Mouse (Mus musculus): ENCODE measurements around the gene Spty2d1. TPM values are rescaled to one million over a fixed set of nuclear protein-coding genes. Genes with fewer than 3 reads are reported as not detected.

Spty2d1 gene
- total RNA-seq, 2 experiments from 2014 or later = 4.7 to 4.8 TPM

DNA sequence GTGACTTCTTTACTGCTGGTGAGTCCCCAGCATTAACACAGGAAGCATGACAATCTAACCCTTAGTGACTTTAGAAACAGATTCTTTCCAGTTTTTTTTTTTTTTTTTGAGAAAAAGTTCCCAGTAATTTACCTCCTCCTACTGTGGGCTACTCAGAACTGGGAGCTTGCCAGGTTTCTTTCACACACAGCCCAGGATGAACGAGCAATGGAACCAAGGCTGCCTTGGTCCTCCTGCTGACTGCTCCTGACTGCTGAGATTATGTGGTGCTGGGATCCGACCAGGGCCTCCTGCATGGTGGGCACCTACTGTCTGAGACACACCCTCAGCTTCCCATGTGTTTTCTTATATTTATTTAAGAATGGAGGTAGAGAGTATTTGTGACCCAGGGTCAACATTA, 21.1 kb downstream of the Spty2d1 start:
- no peak for DNase-seq

- no peak for DNase-seq
These were observed 21.6 kb downstream of the Spty2d1 start for GRCm38 (mm10) chr7:46986646-46987045.

DNA sequence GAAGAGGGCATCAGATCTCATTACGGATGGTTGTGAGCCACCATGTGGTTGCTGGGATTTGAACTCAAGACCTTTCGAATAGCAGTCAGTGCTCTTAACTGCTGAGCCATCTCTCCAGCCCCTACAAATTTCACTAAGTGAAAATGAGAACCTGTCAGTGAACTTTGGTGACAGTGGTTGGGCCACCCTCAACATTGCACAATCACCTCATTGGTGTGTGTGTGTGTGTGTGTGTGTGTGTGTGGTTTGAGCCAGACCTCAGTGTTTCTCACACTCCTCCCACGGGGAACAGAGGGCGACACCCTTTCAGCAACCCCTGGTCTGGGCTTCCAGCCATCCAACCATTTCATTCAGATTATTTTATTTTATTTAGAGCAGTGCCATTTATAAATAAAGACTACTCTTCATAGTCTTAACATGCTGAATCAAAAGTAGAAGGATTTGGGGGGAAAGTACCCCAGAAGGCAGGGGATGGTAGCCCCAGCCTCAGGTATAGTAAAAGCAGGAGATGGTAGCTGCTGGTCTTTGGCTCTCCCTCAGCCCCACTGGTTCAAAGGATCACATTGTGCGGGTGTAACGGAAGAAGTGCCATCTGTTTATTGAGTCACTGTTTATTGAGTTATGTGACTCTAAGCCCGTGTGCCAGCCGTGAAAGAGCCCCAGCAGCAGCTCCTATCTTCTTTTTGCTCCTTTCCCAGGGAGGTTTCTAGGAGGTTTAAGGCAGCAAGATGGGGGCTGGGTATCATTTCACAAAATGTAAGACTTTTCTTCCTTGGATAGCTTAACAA, 22.3 kb downstream of the Spty2d1 start:
- DNase-seq = no peak

DNA sequence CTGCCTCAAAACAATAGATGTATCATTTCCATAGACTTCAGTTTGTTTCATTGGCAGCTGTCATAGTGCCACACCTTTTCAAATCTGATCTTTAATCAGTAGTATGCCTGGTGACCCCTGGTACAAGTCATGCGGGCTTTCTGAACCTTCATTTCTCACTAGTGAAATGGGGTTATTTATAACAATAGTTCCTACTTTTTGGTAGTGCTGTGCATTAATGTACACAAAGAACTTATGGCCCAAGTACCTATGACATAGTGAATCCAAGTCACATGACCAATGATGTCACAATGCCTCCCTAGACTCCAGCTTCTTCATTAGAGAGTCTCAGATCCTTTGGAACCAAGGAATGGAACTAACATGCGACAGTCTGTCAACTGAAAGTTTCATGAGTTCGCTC, 24.9 kb downstream of the Spty2d1 start, which contains the start of gene Gm9999:
Gene Gm9999 (plus strand): TSS at position 301 of the 400 bp plus-strand sequence.
- no peak for DNase-seq

GRCm38 (mm10) chr7:46975456-46975855, 32.8 kb downstream of the Spty2d1 start:
- DNase-seq = no peak

GRCm38 (mm10) chr7:46974648-46975047, 33.6 kb downstream of the Spty2d1 start:
- DNase-seq = no peak

DNA sequence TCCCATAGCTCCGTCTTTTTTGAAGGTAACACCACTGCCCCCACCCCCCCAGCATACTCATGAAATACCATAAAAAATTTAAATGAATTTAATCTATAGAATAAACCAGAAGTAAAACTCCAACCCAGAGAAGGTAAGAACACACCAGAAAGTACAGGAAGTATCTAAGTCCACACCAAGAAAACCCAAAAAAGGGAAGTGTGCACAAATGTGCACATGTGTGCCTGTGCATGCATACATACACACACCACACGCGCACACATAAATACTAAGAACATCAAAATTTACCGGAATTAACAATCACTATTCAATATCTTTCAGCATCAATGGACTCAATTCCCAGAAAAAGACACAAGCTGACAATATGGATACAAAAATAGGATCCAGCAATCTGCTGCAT, 38.3 kb downstream of the Spty2d1 start:
- no peak for DNase-seq

DNA sequence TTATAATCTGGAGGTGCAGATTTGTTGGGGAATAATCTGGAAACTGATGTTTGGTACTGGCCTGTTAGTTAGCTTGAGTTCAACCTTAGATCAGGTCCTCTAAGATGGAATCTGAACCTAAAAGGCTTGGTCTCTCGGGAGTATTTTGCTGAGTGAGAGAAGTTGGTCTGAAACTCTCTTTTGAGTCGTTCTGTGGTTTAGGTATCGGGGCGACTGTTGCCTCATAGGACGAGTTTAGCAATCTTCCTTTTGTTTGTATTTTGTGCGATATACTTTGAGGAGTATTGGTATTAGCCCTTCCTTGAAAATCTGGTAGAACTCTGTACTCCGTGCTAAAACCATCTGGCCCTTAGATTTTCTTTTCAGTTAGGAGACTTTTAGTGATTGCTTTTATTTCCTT, 44.1 kb downstream of the Spty2d1 start:
- no peak for DNase-seq

DNA sequence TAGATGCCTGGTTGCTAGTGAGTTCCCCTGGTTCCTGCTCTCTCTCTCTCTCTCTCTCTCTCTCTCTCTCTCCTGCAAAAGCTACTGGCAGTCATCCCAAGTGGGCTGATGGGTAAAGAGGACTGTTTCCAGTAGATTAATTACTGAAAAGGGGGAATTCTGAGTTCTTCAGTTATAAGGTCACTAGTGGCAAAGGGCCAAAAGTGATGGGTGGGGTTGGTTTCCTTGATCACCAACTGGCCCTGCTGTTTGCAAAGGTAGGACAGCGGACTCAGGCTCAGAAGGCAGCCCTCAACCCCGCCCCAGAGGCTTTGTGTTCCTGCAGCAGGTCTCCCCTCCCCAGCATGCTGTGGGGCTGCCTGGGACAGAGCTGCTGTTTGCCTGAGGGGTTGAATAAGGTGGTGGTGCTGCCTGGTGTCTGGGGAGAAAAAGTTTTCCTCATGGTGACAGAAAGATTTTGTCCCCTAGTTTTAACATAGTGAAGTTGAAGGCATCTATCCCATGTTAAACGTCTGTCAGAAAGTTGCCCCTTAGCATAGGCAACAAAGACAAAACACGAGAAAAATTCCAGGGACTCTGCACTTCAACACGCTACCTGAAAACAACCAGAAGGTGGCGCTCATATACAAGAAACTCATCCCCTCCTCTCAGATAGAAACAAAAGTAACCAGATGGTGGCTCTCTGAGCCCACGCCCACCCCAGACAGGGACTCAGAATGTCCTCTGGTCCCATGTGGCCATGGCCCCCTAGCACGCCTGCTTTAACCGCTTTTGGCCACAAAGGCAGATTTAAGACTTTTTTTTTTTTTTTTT, 45.2 kb downstream of the Spty2d1 start:
- peak; percentile 29 for DNase-seq

DNA sequence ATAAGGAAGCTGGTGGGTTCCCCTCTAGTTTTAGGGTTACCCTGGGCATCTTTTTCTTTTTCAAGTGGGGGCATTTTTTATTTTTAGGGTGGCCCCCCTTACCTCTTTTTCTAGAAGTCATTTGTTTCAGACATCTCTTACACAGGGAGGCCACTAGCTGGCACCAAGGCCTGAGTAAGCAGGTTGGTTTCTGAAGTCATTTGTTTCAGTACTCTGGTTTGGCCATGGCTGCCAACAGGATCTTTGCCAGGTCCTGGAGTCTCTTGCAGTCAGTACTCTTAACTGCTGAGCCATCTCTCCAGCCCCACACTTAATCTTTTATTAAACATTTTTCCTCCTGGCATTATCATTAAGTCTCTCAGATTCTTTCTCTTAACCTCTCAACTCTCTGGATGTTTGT, 46.1 kb downstream of the Spty2d1 start:
- no peak for DNase-seq

DNA sequence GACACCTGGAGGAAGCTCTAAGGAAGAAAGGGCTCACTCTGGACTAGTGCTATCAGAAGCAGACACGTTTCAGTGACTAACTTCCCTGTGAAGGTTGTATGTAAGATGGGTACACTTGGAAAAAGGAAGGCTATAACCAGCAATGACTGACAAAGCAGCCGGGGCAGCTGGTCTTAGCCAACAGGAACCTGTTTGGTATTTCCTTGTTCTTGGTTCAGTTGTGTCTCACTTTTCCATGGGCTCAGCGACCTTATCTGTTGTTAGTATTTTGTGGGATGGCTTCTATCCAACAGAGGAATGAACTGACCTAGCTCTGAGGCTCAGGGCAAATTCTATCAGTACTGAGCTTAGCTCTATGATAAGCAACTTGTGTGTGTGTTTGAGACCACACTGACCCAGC, 47.2 kb downstream of the Spty2d1 start:
- no peak for DNase-seq

- no peak for DNase-seq
These were observed 49.4 kb downstream of the Spty2d1 start for GRCm38 (mm10) chr7:46958853-46959252.

- peak; percentile 91 for DNase-seq
These were observed 50.1 kb downstream of the Spty2d1 start, which contains the start of gene Uevld for GRCm38 (mm10) chr7:46957831-46958691. Uevld (minus strand) TSS chr7:46958527.

Other genes starting within 250 kb of the Spty2d1 start
- 10 to 100 TPM in 1 of 2 experiments, 1 to 10 TPM in 1; 9.8 to 10.9 TPM for gene Hps5, start 212.3 kb downstream of the Spty2d1 start, total RNA-seq (2021)
- 10 to 100 TPM; 13.0 to 15.3 TPM for gene Gtf2h1, start 212.3 kb downstream of the Spty2d1 start, total RNA-seq (2021)
- gene Ldha, start 166.9 kb downstream of the Spty2d1 start, total RNA-seq (2021) = 1,000 to 10,000 TPM; 2,738 to 2,745 TPM
- gene Ldhc, start 147.2 kb downstream of the Spty2d1 start, total RNA-seq (2021) = not detected
- 10 to 100 TPM; 42.0 to 46.9 TPM for gene Tsg101, start 88.4 kb downstream of the Spty2d1 start, total RNA-seq (2021)
- 1 to 10 TPM; 7.0 to 8.8 TPM for gene Uevld, start 49.9 kb downstream of the Spty2d1 start, total RNA-seq (2021)
- gene Gm9999, start 24.8 kb downstream of the Spty2d1 start, total RNA-seq (2021) = not detected
- 1 to 10 TPM; 4.6 to 5.2 TPM for gene Tmem86a, start 42.2 kb upstream of the Spty2d1 start, total RNA-seq (2021)
- gene Ptpn5, start 125.3 kb upstream of the Spty2d1 start, total RNA-seq (2021) = not detected
- not detected for gene Mrgpra6, start 196.5 kb upstream of the Spty2d1 start, total RNA-seq (2021)
- gene Mrgpra9, start 244.4 kb upstream of the Spty2d1 start, total RNA-seq (2021) = not detected

Measured in gastrocnemius, postnatal 25 days (tissue).